Mouse (Mus musculus): Measurements from ENCODE around the gene Tlcd1.

- TF ChIP-seq CTCF (IDR thresholded peaks at IDR 0.05; ENCODE audit: low read depth, low read length) (no peak), POLR2A (IDR thresholded peaks at IDR 0.05; ENCODE audit: borderline replicate concordance, low read depth, low read length) (no peak)
Observed at GRCm38 (mm10) chr11:78152299-78153231, 23.9 kb upstream of the Tlcd1 start.
